ENCODE assay signal across 24 mouse cellular contexts in genomic region chr3:58798676-58799075, GRCm38 (mm10). TPM values are rescaled to one million over a fixed set of nuclear protein-coding genes. Genes with fewer than 3 reads are reported as not detected.
"Had no signal": no experiment of that assay in that cellular context is flagged by ENCODE, and none has a peak within 500 bp of the region (broad histone marks: within the 10 kb centered on the region; RNA-seq: fewer than 3 reads in every experiment).

No protein-coding gene starts in this region.

- H3K36me3 ChIP-seq: midbrain, embryonic 10.5 days; midbrain, embryonic 12.5 days; neural tube, embryonic 13.5 days had no signal

- H3K27me3 ChIP-seq: midbrain, embryonic 12.5 days; neural tube, embryonic 13.5 days had no signal

- H3K9ac ChIP-seq: lung, embryonic 14.5 days; midbrain, embryonic 12.5 days; neural tube, embryonic 13.5 days had no signal

- H3K9me3 ChIP-seq: midbrain, embryonic 10.5 days; midbrain, embryonic 12.5 days; neural tube, embryonic 13.5 days had no signal

- DNase-seq: lung, adult 18-20 months; lung, embryonic 14.5 days; lung, postnatal 10 days; lung, postnatal 4 days; midbrain, embryonic 14.5 days; retina, postnatal 1 day; right cerebral cortex, adult 18-20 months; right cerebral cortex, postnatal 25 days; right cerebral cortex, postnatal 4 days; spleen, adult 18-20 months; thymus, adult 18-20 months; thymus, postnatal 14 days; thymus, postnatal 36 days had no signal

- H3K27ac ChIP-seq: midbrain, embryonic 10.5 days; midbrain, embryonic 12.5 days; neural tube, embryonic 13.5 days had no signal

- H3K4me1 ChIP-seq: midbrain, embryonic 10.5 days; midbrain, embryonic 12.5 days; neural tube, embryonic 13.5 days had no signal

- H3K4me3 ChIP-seq: midbrain, embryonic 10.5 days; midbrain, embryonic 12.5 days; myocyte; neural tube, embryonic 13.5 days had no signal

- H3K4me2 ChIP-seq: lung, embryonic 14.5 days; midbrain, embryonic 12.5 days; neural tube, embryonic 13.5 days had no signal

RNA-seq across cellular contexts. Expression of gene Mindy4b-ps, which starts 23.4 kb away (rescaled TPM):
- polyA plus RNA-seq: liver, embryonic 16.5 days; lung, embryonic 14.5 days; lung, embryonic 16.5 days; midbrain, embryonic 10.5 days; midbrain, embryonic 12.5 days; midbrain, embryonic 14.5 days; myocyte; neural tube, embryonic 11.5 days; neural tube, embryonic 13.5 days; small intestine, adult 2 months; stomach, embryonic 14.5 days; stomach, embryonic 16.5 days; thymus, postnatal 0 days had no signal
